Mouse (Mus musculus): ENCODE measurements at regions not wholly inside any gene's neighbourhood (a gene's known extent, or its start where the extent isn't known, plus 50 kb on each side); places are given as distances from the start of the nearest gene placed in this dataset.

GRCm38 (mm10) chr15:56045510-56046245 lies 1431.7 kb downstream of the Slc22a22 start:
- TF ChIP-seq EP300 (IDR thresholded peaks at IDR 0.05; ENCODE audit: insufficient read depth, low read depth, low read length) (no peak), CTCF (IDR thresholded peaks at IDR 0.05; ENCODE audit: low read depth, low read length) (no peak)
